Mouse (Mus musculus) C2C12 (cell line): ENCODE data around the gene Tmem150a.

Experiments used
- CEBPB ChIP-seq: IDR thresholded peaks from one replicate; pipeline ENCODE4 v1.6.1; 2011; ENCODE audit warnings: low read depth, mild to moderate bottlenecking, control low read depth, moderate library complexity
- CTCF ChIP-seq: IDR thresholded peaks from one replicate; pipeline ENCODE4 v1.5.1; 2011; ENCODE audit not compliant: control insufficient read depth, insufficient read depth, insufficient read length
- FOSL1 ChIP-seq: IDR thresholded peaks from one replicate; pipeline ENCODE4 v1.8.0; 2011; ENCODE audit warnings: mild to moderate bottlenecking, low read length; ENCODE audit not compliant: poor library complexity, insufficient read depth, severe bottlenecking
- MYOD1 ChIP-seq: IDR thresholded peaks from one replicate; pipeline ENCODE4 v1.6.1; 2011; ENCODE audit warnings: low read depth; ENCODE audit not compliant: control insufficient read depth, insufficient read length
- MYOG ChIP-seq: IDR thresholded peaks from one replicate; pipeline ENCODE4 v1.6.1; 2011; ENCODE audit not compliant: control insufficient read depth, insufficient read length; ENCODE audit errors: extremely low read depth

DNA sequence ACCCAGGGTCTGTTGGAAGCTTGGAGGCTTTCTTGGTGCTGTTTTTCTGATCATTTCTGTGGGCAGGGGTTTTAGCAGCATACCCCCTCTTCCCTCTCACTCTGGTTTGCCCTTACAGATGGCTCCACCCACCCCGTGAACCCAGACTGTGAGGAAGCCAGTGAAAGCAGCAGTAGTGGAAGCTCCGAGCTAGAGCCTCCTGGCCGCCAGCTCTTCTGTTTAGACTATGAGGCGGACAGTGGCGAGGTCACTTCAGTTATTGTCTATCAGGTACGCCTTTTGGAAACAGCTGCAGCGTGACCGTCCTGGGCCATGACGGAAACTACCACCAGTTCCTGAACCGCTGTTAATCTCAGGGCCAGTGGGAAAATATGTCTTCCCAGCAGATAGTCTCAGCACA, 6.8 kb upstream of the Tmem150a start:
- TF ChIP-seq CTCF: no peak
- no peak for TF ChIP-seq FOSL1
- no peak for TF ChIP-seq MYOG
- TF ChIP-seq MYOD1: no peak
- TF ChIP-seq CEBPB: no peak
